Mouse (Mus musculus): ENCODE data around the gene Akr1b8. TPM values are rescaled to one million over a fixed set of nuclear protein-coding genes. Genes with fewer than 3 reads are reported as not detected.
"Not testable (repeated sequence)": the region's sequence is repeated elsewhere in the genome, so short reads cannot be mapped to it uniquely, and the experiment has no call there.

The Akr1b8 gene
- polyA plus RNA-seq, 1 experiment from 2014 or later: 13.9 TPM

DNA sequence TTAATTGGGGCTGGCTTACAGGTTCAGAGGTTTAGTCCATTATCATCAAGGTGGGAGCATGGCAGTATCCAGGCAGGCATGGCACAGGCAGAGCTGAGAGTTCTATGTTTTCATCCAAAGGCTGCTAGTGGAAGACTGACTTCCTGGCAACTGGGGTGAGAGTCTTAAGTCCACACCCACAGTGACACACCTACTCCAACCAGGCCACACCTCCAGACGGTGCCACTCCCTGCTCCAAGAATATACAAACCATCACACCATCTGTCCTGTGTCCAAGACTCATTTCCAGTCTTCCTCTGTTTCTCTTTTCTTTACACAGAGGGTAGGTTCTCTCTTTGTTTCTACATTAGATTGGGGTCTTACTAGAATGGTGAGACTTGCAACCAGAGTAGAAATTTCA is 59.5 kb downstream of the Akr1b8 start:
- WGBS: 55% methylated on average over 1 of the region's 1 CpGs
- not testable (repeated sequence) for H3K4me1 ChIP-seq

DNA sequence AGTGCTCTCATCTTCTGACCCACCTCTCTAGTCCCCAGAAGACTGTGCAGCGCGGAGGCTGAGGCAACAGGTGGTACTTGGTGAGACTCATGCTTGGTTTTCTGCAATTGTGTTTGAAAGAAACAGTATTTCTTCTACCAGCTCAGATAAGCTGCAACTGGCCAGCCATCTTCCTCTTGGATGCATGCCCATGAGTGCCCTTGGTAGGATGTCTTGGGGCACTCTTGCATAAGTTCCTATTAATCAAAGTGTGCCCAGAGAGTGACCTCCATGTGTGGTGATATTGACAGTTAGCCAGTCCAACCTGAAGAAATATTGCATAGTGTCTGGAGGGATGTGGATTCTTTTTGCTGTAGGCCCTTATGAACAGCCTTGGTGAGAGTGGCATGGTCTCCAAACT is 62.6 kb downstream of the Akr1b8 start:
- 95% methylated on average over 2 of the region's 2 CpGs for whole genome bisulfite sequencing
- Histone ChIP-seq H3K4me3 (replicated peaks) (no peak overlapping the region), H3K9me3 (replicated peaks) (no peaks in the 10 kb centered on the region), H3K4me1 (peaks cover 5% of the 10 kb centered on the region; the same call in 1 of the 2 replicates), H3K27me3 (no peaks in the 10 kb centered on the region), H3K4me2 (no peak overlapping the region), H3K9ac (no peak overlapping the region), H3K27ac (no peak overlapping the region), H3K36me3 (no peaks in the 10 kb centered on the region)
- ATAC-seq (replicated peaks; ENCODE audit: low FRiP score): no peak

More for the DNA sequence above, 59.5 kb downstream of the Akr1b8 start:
- H3K36me3 ChIP-seq; H3K27me3 ChIP-seq; H3K9me3 ChIP-seq (replicated peaks); H3K9ac ChIP-seq; H3K4me3 ChIP-seq (replicated peaks); ATAC-seq (replicated peaks; ENCODE audit: low FRiP score); H3K27ac ChIP-seq; H3K4me2 ChIP-seq: not testable (repeated sequence)

Other genes with a start within 250 kb of the Akr1b8 start
- gene Slc35b4, start 177.0 kb upstream of the Akr1b8 start, polyA plus RNA-seq (2015; fragmentation: Nextera tagmentation; extraction: Ambion mirVana): 63.8 and 64.4 TPM in 2 replicates
- 184 and 190 TPM in 2 replicates for gene Akr1b3, start 36.6 kb upstream of the Akr1b8 start, polyA plus RNA-seq (2015; fragmentation: Nextera tagmentation; extraction: Ambion mirVana)
- gene Akr1b10, start 30.1 kb downstream of the Akr1b8 start, polyA plus RNA-seq (2015; fragmentation: Nextera tagmentation; extraction: Ambion mirVana): 28.8 and 29.9 TPM in 2 replicates
- gene Akr1b7, start 58.2 kb downstream of the Akr1b8 start, polyA plus RNA-seq (2015; fragmentation: Nextera tagmentation; extraction: Ambion mirVana): 61.8 and 160 TPM in 2 replicates
- gene Bpgm, start 122.1 kb downstream of the Akr1b8 start, polyA plus RNA-seq (2015; fragmentation: Nextera tagmentation; extraction: Ambion mirVana): 43.7 and 45.2 TPM in 2 replicates
- gene Cald1, start 244.4 kb downstream of the Akr1b8 start, polyA plus RNA-seq (2015; fragmentation: Nextera tagmentation; extraction: Ambion mirVana): 242 and 266 TPM in 2 replicates